Mouse (Mus musculus) forelimb bud, embryonic 11.5 days (tissue): Measurements from ENCODE around the gene Mgmt.
A peak's percentile ranks its signal among the peaks of the same experiment; 100 is the strongest.

ENCODE experiments used
- DNase-seq: peaks from one replicate; pipeline ENCODE4 v3.0.0-alpha.2; 2012; ENCODE audit warnings: low read depth, low spot score

Mgmt gene

GRCm38 (mm10) chr7:137112101-137112500 is 217.7 kb downstream of the Mgmt start:
- DNase-seq = no peak

- no peak for DNase-seq
Measured at GRCm38 (mm10) chr7:137116246-137116645, 221.8 kb downstream of the Mgmt start.

DNA sequence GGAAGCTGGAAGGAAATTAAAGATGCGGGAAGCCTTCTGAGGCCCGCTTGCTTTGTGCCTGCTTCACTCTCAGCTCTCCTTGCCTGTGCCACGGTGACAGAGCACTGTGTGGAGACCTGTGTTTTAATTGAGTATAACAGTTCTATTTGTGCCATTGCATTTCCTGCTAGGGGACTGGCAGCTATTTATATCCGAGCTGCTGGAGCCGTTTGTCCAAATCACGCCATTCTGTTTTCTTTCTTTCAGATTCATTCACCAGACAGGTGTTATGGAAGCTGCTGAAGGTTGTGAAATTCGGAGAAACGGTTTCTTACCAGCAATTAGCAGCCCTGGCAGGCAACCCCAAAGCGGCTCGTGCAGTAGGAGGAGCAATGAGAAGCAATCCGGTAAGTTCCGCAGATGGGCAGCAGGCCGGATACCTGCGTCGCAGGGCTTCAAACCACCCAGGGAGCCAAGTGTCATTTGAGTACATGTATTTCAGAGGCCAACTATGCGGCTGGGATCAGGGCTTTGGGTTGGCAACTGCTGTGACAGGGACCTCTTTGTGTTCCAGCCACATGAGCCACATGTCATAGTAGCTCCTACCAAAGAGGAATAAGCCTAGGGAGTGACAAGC is 226.9 kb downstream of the Mgmt start:
- no peak for DNase-seq

DNA sequence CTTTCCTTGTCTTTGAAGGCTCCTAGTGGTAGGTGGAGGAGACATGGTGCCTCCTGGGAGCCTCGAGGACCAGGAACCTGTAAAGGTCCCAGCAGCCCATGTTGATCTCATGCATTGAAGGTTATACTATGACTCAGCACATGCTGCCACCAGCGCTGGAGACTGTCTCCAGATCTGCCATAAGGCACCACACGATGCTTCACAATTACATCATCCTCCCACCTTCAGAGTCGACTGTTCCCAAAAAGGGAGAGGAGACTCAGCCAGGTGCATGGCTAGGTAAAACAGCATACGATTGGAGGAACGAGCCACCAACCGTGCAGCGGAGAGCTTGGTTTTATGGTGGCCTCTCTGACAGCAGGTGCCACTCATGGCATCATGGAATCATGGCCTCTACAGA is 234.3 kb downstream of the Mgmt start:
- DNase-seq = no peak

- DNase-seq = no peak
Measured at GRCm38 (mm10) chr7:137130211-137130610, 235.8 kb downstream of the Mgmt start.

DNA sequence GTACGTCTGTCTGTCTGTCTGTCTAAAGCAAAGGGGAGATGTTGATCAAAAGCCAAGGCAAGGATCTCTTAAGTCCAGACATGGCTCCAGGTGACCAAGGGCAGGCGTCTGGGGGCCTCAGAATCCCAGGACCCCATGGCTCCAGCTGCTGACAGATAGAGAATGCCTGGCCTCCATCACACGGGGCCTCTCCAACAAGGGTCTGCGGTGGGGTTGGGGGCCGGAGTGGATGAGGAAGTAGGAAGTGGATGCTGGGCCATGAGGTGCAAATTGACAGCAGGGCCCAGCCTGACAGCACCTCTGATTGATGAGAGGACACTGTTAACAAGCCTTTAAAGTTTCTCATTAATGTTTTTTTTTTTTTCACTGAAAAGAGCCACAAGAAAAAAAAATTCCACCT is 237.5 kb downstream of the Mgmt start:
- peak; percentile 42 for DNase-seq

DNA sequence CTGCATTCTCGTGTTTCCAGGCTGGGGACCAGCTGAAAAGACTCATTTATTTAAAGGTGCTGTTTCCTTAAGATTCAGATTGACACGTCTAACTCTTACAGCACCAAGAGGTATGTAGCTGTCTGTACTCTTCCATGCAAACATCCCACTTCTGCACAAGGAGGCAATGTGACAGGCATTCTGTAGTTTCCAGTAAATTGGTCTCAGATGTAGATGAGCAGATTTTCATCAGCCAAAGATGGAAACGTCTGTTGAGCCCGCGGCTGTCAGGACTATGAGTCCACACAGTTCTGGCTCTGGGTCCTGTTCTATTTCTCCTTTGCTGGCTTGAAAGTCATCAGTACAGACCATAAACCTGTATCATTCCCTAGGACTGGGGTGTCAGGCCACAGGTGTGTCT is 243.7 kb downstream of the Mgmt start:
- DNase-seq = no peak

- DNase-seq = no peak
Measured at GRCm38 (mm10) chr7:137140321-137140720, 245.9 kb downstream of the Mgmt start.

- no peak for DNase-seq
Measured at GRCm38 (mm10) chr7:137141386-137141785, 247.0 kb downstream of the Mgmt start.

DNA sequence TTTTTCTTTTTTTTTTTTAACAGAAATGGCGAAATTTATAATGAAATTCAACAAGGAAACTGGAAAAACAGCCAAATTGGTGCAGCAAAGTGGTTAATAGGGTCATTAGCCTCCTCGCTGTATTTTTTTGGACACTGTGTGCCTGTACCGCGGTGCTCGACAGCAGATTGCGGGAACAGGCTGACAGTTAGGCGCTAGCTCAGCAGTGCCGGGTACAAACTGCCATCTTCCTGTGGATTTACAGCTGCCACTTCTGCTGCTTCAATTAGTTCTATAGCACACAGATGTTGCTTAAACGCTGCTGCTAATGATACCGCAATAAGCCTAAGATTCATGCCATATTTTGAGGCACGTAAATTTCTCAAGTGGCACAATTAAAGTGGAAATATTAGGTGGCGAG is 252.7 kb downstream of the Mgmt start:
- peak; percentile 63 for DNase-seq

DNA sequence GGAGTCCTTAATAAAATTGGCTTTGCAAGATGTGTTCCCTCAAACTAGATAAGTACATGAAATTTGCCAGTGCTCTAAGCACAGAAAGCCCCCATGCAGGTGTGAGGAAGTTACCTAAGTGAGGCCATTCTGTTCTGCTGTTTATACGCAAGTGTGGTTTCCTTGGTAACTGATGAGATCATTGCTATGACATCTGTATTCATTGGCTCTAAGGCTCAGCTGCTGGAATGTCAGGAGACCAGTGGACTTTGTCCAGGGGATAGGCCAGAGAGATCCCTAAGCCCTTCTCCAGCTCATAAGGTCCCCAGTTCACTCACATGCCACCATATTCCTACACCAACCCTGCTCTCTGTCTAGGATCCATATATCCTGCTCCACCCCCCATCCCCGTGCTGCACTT is 257.4 kb downstream of the Mgmt start:
- no peak for DNase-seq

DNA sequence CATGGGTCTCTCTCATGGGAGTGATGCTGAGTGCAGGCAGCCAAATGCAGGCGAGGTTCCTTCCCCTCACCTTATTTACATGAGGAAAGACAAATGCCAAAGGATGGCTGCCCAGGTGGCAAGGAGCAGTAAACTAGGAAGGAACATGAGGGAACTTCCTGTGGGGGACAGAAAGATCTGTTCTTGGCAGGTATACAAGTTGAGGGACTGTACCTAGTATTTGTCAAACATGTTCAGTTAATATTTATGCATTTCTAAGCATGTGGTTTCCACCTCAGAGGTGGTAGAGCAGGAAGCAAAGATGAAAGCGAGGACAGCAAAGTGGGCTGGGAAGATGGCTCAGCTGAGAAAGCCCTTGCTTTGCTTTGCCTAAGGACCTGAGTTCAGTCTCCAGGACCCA is 260.2 kb downstream of the Mgmt start:
- no peak for DNase-seq

DNA sequence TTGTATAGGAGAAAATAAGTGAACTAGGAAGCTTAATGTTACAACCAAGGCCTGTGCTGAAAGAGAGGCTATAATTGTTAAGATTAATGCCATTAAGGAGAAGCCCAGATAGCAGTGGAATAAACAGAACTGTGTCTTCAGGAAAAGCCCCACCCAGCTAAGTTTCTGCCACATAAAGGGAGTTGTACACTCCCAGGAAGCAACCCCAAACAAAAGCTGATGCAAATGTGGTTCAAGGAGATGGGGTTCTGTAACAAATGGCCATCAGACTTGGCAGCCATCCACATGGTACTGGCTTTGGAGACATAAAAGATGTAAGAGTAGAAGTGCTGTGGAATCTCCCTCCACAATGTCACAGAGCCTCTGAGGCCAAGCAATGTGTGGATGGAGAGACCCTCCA is 264.7 kb downstream of the Mgmt start:
- no peak for DNase-seq

DNA sequence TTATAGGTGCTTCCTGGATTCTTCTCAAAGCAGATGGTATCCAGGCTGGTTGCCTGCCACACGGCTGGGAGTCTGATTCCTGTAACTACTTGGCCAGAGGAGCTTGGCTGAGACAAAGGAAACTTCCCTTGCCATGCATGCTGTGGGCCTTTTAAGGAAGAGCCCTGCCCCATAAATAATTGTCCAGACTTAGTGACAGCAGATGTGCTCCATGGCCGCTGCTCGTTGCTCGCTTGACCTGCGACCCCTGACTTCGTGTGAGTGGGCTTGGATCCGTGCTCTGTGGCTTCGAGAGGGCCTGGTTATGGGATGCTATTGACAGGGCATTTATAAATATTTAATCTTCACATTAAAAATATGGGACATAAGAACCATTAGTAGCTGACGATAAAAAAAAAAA is 277.9 kb downstream of the Mgmt start:
- DNase-seq = no peak
